Mouse (Mus musculus) cortical plate, adult 2 months (tissue): ENCODE data around the gene Ajap1.

ENCODE experiments used
- CTCF ChIP-seq: fragments of 200-500 bp; IDR thresholded peaks from 2 replicates; pipeline ENCODE4 v1.5.1; 2011; ENCODE audit warnings: mild to moderate bottlenecking, control low read depth, low read length; ENCODE audit not compliant: insufficient read depth; ENCODE audit errors: extremely low read depth
- POLR2A ChIP-seq: fragments of 200-500 bp; IDR thresholded peaks from 2 replicates; pipeline ENCODE4 v1.6.1; 2011; ENCODE audit warnings: mild to moderate bottlenecking, low read length, control low read depth; ENCODE audit not compliant: insufficient read depth; ENCODE audit errors: extremely low read depth

- TF ChIP-seq CTCF, result no peak
- no peak for TF ChIP-seq POLR2A
Measured at GRCm38 (mm10) chr4:153458821-153459220, 23.8 kb downstream of the Ajap1 start.
